Mouse (Mus musculus) E14TG2a.4 (cell line): ENCODE data around the gene Pxylp1.

ENCODE experiments used
- H3K27me3 ChIP-seq: 2 replicates; pipeline ENCODE4 v1.6.1; 2014; ENCODE audit warnings: low read length, control low read depth; ENCODE audit not compliant: insufficient read depth
- H3K36me3 ChIP-seq: 2 replicates; pipeline ENCODE4 v1.6.1; 2014; ENCODE audit warnings: low read length, control low read depth; ENCODE audit not compliant: insufficient read depth
- H3K4me1 ChIP-seq: replicated peaks from 2 replicates; pipeline ENCODE4 v1.6.1; 2014; ENCODE audit warnings: low read depth, low read length, control low read depth
- H3K4me3 ChIP-seq: replicated peaks from 2 replicates; pipeline ENCODE4 v1.5.1; 2014; ENCODE audit warnings: mild to moderate bottlenecking, low read length
- H3K9me3 ChIP-seq: 2 replicates; pipeline ENCODE4 v1.6.1; 2014; ENCODE audit warnings: low read length, control low read depth
- CTCF ChIP-seq: conservative IDR thresholded peaks from 2 replicates; pipeline ENCODE4 v1.5.1; 2014; ENCODE audit warnings: low read length
- NANOG ChIP-seq: IDR thresholded peaks from 2 replicates; pipeline ENCODE4 v1.6.1; 2014; ENCODE audit warnings: borderline replicate concordance, low read length, mixed read lengths
- POU5F1 ChIP-seq: IDR thresholded peaks from 2 replicates; pipeline ENCODE4 v1.6.1; 2014; ENCODE audit warnings: low read length, borderline replicate concordance

Gene Pxylp1

DNA sequence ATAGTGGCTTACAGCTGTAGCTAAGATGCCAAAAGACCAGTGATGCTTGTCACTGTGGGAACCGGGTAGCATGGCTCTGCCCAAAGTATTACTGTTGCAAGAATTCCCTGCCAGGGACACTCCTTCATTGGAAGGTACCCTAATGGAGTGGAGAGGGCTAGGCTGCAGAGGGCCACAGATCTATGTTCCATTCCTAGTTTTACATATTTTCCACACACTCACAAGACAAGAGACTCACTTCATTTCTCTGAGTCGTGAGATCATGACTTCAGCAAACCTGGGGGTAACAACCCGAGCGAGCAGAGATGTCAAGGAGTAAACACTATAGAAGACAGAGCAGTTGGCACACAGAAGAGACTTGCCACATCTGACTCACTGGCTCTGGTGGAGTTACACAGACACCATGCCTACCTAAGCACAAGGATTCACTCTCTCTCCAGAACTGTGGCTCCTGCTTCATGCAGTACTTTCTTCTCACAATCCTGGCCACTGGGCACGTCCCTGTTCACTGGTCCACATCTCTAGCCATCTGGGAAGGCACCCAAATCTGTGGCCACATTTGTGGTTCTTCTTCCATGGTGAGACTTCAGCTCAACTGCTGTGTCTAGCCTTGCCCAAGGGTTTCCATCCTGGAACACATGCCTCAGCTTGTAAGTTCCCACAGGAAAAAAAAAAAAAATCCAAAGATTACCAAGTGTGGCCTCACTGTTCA, 31.9 kb downstream of the Pxylp1 start:
- peaks cover 9% of the 10 kb centered on the region; the same call in 1 of the 2 replicates for H3K27me3 ChIP-seq
- no peak overlapping the region for H3K4me3 ChIP-seq
- TF ChIP-seq NANOG (no peak), CTCF (no peak), POU5F1 (no peak)
- peaks cover 16% of the 10 kb centered on the region for H3K9me3 ChIP-seq
- no peaks in the 10 kb centered on the region for H3K36me3 ChIP-seq
- H3K4me1 ChIP-seq: no peaks in the 10 kb centered on the region

DNA sequence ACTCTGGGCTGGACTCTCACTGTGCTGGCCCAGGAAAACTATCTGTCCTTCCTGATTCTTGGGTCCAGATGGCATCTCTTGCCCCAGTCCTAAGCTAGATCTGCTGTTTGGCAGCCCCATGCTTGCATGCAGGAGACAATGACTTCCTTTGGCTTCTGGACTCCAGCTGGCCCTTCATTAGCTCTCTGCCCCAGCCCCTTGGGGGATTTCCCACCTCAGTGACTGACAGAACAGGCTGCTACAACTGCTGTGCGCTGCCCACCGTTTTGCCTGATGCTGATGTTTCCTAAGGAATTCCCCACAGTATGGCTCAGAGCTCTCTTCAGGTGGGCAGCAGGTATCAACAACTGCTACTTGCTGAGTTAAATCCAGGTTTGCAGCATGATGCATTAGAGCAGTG, 33.4 kb downstream of the Pxylp1 start:
- no peak for TF ChIP-seq NANOG
- TF ChIP-seq POU5F1: no peak
- no peak for TF ChIP-seq CTCF
- Histone ChIP-seq H3K4me3 (no peak overlapping the region), H3K27me3 (peaks cover 9% of the 10 kb centered on the region; the same call in 1 of the 2 replicates)

DNA sequence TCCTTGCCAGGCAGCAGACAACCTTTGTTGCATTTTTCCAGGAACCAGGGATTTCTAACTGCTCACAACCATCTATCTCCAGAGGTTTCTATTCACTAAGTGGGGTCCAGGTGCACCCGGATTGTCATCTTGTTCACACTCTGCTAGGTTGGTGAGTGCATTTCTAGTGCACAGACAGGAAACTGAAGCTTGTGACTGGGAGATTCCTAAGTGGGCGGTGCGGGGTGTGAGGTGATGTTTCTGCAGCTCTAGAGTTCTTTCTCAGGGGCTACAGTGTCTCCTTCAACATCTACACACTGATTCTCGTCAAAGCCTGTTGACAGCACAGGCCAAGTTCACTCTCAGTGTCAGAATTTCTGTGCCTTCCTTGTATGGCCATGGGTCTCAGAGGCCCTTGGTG, 34.6 kb downstream of the Pxylp1 start:
- no peaks in the 10 kb centered on the region for H3K4me1 ChIP-seq
- no peaks in the 10 kb centered on the region for H3K36me3 ChIP-seq
- H3K9me3 ChIP-seq: peaks cover 11% of the 10 kb centered on the region
- H3K27me3 ChIP-seq: peaks cover 9% of the 10 kb centered on the region; the same call in 1 of the 2 replicates
- no peak overlapping the region for H3K4me3 ChIP-seq
- TF ChIP-seq CTCF (no peak), NANOG (no peak), POU5F1 (no peak)

More for the DNA sequence above, 33.4 kb downstream of the Pxylp1 start:
- no peaks in the 10 kb centered on the region for H3K4me1 ChIP-seq
- H3K36me3 ChIP-seq: no peaks in the 10 kb centered on the region
- H3K9me3 ChIP-seq: peaks cover 3% of the 10 kb centered on the region; the same call in 1 of the 2 replicates

DNA sequence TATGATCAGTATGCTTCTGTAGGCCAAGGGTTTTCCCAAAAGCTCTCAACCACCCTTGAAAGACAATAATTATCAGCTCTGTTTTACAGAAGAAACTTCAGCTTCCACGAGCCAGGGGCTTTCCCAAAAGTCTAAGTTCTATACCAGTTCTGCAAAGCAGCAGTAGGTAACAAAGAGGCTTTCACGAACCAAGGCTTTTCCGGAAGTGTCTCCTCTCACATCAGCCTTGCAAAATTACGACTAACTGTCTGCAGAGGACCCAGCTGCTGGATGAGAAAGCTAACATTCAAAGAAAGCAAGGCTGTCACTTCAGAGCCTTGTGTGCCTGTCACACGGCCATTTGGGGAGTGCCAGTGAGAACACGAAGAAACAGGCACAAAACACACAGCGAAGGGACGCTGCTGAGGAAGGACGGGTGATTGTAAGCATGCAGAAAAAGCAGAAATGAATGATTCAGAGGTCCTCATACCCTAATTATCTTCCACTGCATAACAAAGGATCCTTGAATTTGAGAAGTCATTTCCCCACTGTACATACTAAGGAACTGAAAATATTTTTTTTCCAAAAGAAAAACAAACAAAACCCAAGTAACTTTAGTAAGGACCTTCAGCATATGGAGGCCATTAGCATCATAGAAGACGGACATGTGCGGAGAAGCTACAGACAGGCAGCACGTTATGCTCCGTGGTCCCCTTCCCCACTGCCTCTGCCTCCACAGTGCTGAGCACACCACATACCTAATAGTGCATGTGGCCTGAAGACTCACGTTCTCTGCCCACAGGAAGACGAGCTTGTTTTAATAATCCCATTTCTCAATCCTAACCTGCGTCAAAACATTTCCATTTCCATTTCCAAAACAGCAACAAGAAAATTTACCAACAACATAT, 38.9 kb downstream of the Pxylp1 start:
- Histone ChIP-seq H3K36me3 (no peaks in the 10 kb centered on the region), H3K4me3 (no peak overlapping the region), H3K27me3 (peaks cover 6% of the 10 kb centered on the region; the same call in 1 of the 2 replicates), H3K4me1 (no peaks in the 10 kb centered on the region), H3K9me3 (peaks cover 24% of the 10 kb centered on the region)
- no peak for TF ChIP-seq CTCF
- no peak for TF ChIP-seq NANOG
- no peak for TF ChIP-seq POU5F1

- peaks cover 9% of the 10 kb centered on the region; the same call in 1 of the 2 replicates for H3K27me3 ChIP-seq
- H3K4me1 ChIP-seq: no peaks in the 10 kb centered on the region
- H3K36me3 ChIP-seq: no peaks in the 10 kb centered on the region
- no peak for TF ChIP-seq POU5F1
- TF ChIP-seq NANOG: no peak
- no peak for TF ChIP-seq CTCF
- peaks cover 24% of the 10 kb centered on the region for H3K9me3 ChIP-seq
- no peak overlapping the region for H3K4me3 ChIP-seq
These were observed 40.8 kb downstream of the Pxylp1 start for GRCm38 (mm10) chr9:96851634-96852033.

DNA sequence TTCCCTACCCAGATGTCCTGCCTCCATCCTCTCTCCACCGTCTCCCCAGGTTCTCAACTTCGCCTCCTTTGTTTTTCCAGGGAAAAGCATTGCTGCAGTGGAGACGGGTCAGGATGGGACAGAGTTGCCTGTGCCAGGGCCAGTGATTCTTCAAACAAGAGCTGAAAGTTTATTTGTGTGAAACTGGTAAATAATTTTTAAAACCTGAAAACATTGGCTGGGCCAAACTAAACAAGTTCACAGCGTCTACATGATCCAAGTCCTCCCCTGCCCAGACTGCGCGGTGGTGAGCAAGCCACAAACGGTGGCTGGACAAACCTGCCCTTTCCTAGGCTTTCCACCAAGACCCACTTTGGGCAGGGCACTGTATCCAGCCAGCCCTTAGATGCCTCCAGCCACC, 41.4 kb downstream of the Pxylp1 start:
- H3K9me3 ChIP-seq: peaks cover 24% of the 10 kb centered on the region
- no peaks in the 10 kb centered on the region for H3K36me3 ChIP-seq
- no peak overlapping the region for H3K4me3 ChIP-seq
- TF ChIP-seq NANOG (no peak), CTCF (no peak), POU5F1 (no peak)
- no peaks in the 10 kb centered on the region for H3K4me1 ChIP-seq
- 0 out of 2 replicates have a peak, but pooled peaks cover 5% of the 10 kb centered on the region for H3K27me3 ChIP-seq

DNA sequence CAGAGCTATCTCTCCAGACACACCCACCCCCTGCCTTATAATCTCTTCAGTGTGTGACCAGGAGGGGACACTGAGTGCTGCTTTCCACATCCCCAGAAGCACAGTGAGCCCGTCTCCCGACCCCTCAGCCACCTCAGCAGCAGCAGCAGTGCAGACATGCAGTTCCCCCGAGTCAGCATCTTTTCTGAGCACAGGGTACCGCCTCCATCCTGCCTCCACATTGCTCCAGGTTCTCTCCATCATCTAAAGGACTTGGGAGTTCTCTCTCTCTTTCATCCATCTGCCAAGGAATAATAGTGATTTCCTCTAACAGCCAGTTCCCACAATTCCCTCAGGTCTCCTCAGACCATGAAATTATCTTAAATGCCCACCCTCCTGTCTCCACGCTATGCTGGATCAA, 43.5 kb downstream of the Pxylp1 start:
- H3K36me3 ChIP-seq: no peaks in the 10 kb centered on the region
- TF ChIP-seq NANOG: no peak
- no peak for TF ChIP-seq CTCF
- no peak for TF ChIP-seq POU5F1
- H3K4me3 ChIP-seq: no peak overlapping the region
- peaks cover 24% of the 10 kb centered on the region for H3K9me3 ChIP-seq
- H3K27me3 ChIP-seq: 0 out of 2 replicates have a peak, but pooled peaks cover 5% of the 10 kb centered on the region
- H3K4me1 ChIP-seq: no peaks in the 10 kb centered on the region

DNA sequence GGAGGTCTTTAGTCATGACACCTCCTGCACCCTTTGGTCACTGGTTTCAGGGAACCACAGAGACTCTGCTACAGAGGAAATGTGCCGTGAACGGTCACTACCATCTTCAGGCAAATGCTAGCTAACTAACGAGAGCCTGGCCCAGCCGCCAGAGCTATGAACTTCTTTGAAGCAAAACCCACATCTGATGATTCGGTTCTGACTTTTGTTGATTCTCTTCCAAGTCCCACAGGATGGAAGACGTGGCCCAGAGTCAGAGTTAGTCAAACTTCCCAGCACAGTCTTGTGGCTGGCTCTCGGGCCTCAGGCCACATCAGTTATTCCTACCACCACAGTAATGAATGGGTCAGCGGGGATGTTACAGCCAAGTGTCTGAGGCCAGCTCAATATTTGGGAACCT, 46.1 kb downstream of the Pxylp1 start:
- no peak overlapping the region for H3K4me3 ChIP-seq
- TF ChIP-seq POU5F1: no peak
- no peak for TF ChIP-seq CTCF
- no peak for TF ChIP-seq NANOG
- 0 out of 2 replicates have a peak, but pooled peaks cover 3% of the 10 kb centered on the region for H3K27me3 ChIP-seq
- H3K9me3 ChIP-seq: peaks cover 3% of the 10 kb centered on the region
- no peaks in the 10 kb centered on the region for H3K36me3 ChIP-seq
- H3K4me1 ChIP-seq: no peaks in the 10 kb centered on the region
